Mouse (Mus musculus): Measurements from ENCODE around the gene Smco2.

- no peak for TF ChIP-seq CTCF (IDR thresholded peaks at IDR 0.05)
- TF ChIP-seq EP300 (IDR thresholded peaks at IDR 0.05): no peak
Observed at GRCm38 (mm10) chr6:146857386-146857785, 7.5 kb downstream of the Smco2 start.

Measured in lung, postnatal 0 days (tissue).